Mouse (Mus musculus) CD8-positive naive resting alpha-beta T cell, adult 57 days (primary cell): ENCODE data around the gene Ackr3. TPM values are rescaled to one million over a fixed set of nuclear protein-coding genes. Genes with fewer than 3 reads are reported as not detected.

ENCODE experiments used
- total RNA-seq: library from RNA; stranded (reverse); gene quantifications from one replicate; pipeline ENCODE4 v1.2.4, GENCODE M21; 2023

The Ackr3 gene
- 0.70 TPM for total RNA-seq

DNA sequence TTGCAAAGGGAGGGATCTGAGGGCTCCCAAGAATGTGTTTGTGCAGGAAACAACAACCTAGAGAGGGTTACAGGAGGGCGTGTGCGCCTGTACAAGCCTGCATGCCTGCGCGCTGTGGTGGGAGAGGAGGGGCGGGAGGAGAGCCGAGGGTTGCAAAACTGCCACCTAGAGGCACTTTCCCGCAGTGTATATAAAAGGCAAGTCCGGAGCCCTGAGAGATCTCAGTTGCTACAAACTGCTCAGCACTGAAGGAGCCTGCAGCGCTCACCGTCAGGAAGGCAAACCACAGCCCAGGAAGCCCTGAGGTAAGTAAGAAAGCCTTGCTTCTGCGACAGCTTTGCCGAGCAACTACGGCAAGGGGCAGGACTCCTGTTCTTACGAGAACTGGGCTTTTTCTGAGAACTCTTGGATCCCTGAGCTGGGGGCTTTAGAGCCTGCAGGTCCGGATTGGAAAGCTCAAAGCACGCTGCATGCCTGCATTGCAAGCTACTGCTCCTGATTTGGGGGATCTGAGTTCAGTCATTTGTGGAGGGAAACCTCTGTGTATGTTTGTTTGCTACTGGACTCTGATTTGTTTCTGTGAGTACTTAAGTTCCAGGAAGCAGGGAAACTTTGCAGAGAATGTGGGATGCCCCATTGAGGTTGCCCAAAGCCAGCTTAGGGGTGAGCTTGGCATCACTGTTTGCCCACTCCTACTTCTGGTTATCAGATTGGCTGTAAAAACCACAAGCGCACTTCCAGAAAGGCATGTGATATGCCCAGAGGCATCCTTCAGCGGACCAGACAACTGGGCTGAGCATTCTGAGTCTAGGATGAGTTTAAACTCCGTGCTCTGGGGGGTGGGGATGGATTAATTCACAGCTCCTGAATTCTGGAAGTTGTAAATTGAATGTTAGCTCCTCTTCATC is at the start of gene Ackr3:
Gene Ackr3 (plus strand): TSS at position 198 of the 908 bp plus-strand sequence.

Other genes with a start within 250 kb of the Ackr3 start
- gene Asb18, start 189.3 kb upstream of the Ackr3 start, total RNA-seq = not detected
- not detected for gene Iqca, start 50.6 kb upstream of the Ackr3 start, total RNA-seq